Mouse (Mus musculus) kidney, embryonic 14.5 days (tissue): ENCODE measurements around the gene Mpdu1. TPM values are rescaled to one million over a fixed set of nuclear protein-coding genes. Genes with fewer than 3 reads are reported as not detected.

Experiments
- ATAC-seq: fragments of 200-750 bp; cut with Nextera tagmentation; 2 replicates; pipeline ENCODE4 v1.8.0; 2017; ENCODE audit warnings: moderate number of reproducible peaks, mild to moderate bottlenecking, moderate TSS enrichment, moderate library complexity; ENCODE audit not compliant: low FRiP score, low TSS enrichment
- H3K27ac ChIP-seq: fragments of 300-500 bp; sonication (generic); 2 replicates; pipeline ENCODE4 v1.5.1; 2014; ENCODE audit warnings: low read depth, mild to moderate bottlenecking, low read length, moderate library complexity, mixed read lengths
- H3K27me3 ChIP-seq: fragments of 300-500 bp; sonication (generic); 2 replicates; pipeline ENCODE4 v1.6.1; 2014; ENCODE audit warnings: mild to moderate bottlenecking, low read length; ENCODE audit not compliant: control insufficient read depth, insufficient read depth
- H3K36me3 ChIP-seq: fragments of 300-500 bp; sonication (generic); 2 replicates; pipeline ENCODE4 v1.6.1; 2014; ENCODE audit warnings: low read length, mixed read lengths; ENCODE audit not compliant: control insufficient read depth, insufficient read depth
- H3K4me1 ChIP-seq: fragments of 300-500 bp; sonication (generic); 2 replicates; pipeline ENCODE4 v1.6.1; 2014; ENCODE audit warnings: low read length, mixed read lengths; ENCODE audit not compliant: control insufficient read depth, insufficient read depth
- H3K4me2 ChIP-seq: fragments of 300-500 bp; sonication (generic); replicated peaks from 2 replicates; pipeline ENCODE4 v1.6.1; 2014; ENCODE audit warnings: low read depth, mild to moderate bottlenecking, low read length
- H3K4me3 ChIP-seq: fragments of 300-500 bp; sonication (generic); 2 replicates; pipeline ENCODE4 v1.5.1; 2014; ENCODE audit warnings: mild to moderate bottlenecking, low read length
- H3K9ac ChIP-seq: fragments of 300-500 bp; sonication (generic); 2 replicates; pipeline ENCODE4 v1.6.1; 2014; ENCODE audit warnings: low read depth, mild to moderate bottlenecking, low read length, moderate library complexity
- H3K9me3 ChIP-seq: fragments of 300-500 bp; sonication (generic); 2 replicates; pipeline ENCODE4 v1.6.1; 2016; ENCODE audit warnings: low read length; ENCODE audit not compliant: control insufficient read depth
- WGBS: fragments of 180-500 bp; shearing (Covaris S2); extraction: QIAGEN DNeasy Blood & Tissue Kit; methylation state at CpG from one replicate; pipeline ENCODE4 v1.1.7; 2014; 5-methylcytosine and 5-hydroxymethylcytosine counted together
- polyA plus RNA-seq: library from polyadenylated mRNA; unstranded; fragments of >200 nt; fragmentation: Nextera tagmentation; extraction: Ambion mirVana; gene quantifications from 2 replicates; pipeline ENCODE4 v1.2.1, GENCODE M21; 2014

The Mpdu1 gene
- polyA plus RNA-seq, 1 experiment from 2014 or later = 42.3 TPM

DNA sequence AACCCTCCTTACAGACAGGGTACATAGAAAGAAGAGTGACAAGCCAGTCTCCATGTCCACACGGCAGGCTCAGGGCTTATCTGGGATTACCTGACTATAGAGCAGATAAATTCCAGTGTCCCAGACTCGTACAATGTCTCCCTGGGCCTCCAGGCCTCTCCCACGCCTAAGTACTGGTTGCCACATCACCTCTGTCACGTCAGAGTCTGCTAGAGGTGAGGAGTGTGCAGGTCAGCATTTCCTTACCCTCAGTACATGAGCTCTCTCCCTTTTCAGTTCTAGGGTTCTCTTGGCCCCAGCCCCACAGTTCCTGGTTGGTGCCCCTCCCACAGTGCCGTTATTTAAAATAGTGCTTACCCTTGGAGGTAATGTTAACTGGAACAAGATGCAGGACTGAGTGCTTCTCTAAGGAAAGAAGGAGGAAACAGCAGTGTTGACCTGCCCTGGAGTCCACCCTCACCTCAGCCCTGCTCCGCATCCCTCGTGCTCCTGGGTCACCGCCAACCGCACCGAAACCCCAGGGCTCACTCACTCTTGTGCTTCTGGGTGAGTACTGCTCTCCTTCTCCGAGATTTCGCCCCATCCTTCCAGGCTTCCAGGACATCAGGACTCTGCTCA lies 21.8 kb upstream of the Mpdu1 start:
- Histone ChIP-seq H3K27ac (no peak overlapping the region), H3K4me1 (peaks cover 29% of the 10 kb centered on the region; the same call in 1 of the 2 replicates), H3K36me3 (peaks cover 12% of the 10 kb centered on the region; the same call in 1 of the 2 replicates), H3K27me3 (no peaks in the 10 kb centered on the region), H3K4me2 (no peak overlapping the region), H3K4me3 (no peak overlapping the region), H3K9ac (no peak overlapping the region), H3K9me3 (no peaks in the 10 kb centered on the region)
- ATAC-seq = no peak
- WGBS = 83% methylated on average over 12 of the region's 12 CpGs

DNA sequence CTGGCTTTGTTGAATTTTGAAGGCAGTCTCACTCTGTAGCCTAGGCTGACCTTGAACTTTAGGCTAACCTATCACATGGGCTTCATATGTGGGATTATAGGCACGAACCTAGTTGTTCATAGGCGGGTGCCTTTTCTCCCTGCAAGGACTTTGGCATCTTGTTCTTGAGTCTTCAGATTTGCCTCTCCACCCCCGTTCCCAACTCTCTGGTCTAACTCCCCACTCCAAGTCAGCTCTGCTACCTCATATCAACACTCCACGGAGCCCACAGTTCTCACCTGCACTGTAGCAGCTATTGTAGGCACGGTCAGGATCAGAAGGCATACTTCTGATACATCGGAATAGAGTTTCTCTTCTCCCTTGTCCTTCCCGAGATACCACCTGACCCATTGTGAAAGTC lies 21.1 kb upstream of the Mpdu1 start:
- ATAC-seq = no peak
- 82% methylated on average over 7 of the region's 7 CpGs for WGBS
- H3K9ac ChIP-seq = peak overlapping the region; percentile 40; the same call in 1 of the 2 replicates
- H3K27ac ChIP-seq = peak overlapping the region; percentile 17; the same call in 1 of the 2 replicates
- peaks cover 17% of the 10 kb centered on the region; the same call in 1 of the 2 replicates for H3K36me3 ChIP-seq
- no peaks in the 10 kb centered on the region for H3K9me3 ChIP-seq
- H3K4me2 ChIP-seq = no peak overlapping the region
- H3K27me3 ChIP-seq = no peaks in the 10 kb centered on the region
- H3K4me1 ChIP-seq = peaks cover 29% of the 10 kb centered on the region; the same call in 1 of the 2 replicates
- no peak overlapping the region for H3K4me3 ChIP-seq

DNA sequence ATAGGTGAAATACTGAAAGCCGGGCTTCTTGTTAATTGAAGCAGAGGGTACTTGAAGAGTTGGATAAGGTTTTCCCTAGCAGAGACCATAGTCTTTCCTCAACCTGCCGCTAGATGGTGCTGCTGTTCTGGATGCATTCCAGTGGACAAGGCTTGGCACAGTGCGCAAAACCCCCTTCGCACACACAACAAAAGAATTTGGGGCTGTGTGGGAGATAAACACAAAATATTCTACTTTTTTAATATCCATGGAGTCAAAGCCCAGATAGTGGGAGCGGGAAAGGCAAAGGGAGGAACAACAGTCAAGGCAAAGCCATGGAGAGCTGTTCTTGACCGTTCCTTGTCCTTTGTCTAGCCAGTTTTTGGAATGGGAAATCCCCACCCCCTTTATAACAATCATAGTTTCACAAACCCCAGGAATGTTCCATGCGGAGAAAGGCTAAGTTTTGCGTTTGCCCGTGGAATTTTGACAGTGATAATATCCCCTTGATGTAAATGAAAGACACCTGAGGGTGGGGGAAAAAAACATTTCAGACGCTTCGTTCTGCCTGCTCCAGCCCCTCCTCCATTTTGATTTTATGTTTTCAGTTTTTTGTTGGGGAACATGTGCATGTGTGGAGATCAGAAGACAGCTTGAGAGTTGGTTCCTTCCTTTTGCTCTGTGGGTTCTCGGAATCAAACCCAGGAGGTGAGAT lies 20.5 kb upstream of the Mpdu1 start:
- ATAC-seq = peak; percentile 29; the same call in 1 of the 2 replicates
- Histone ChIP-seq H3K4me2 (peak overlapping the region; percentile 72), H3K4me3 (peak overlapping the region; percentile 83), H3K27me3 (no peaks in the 10 kb centered on the region), H3K4me1 (peaks cover 29% of the 10 kb centered on the region; the same call in 1 of the 2 replicates), H3K9me3 (no peaks in the 10 kb centered on the region), H3K27ac (peak overlapping the region; percentile 17; the same call in 1 of the 2 replicates), H3K36me3 (peaks cover 23% of the 10 kb centered on the region), H3K9ac (peak overlapping the region; percentile 40; the same call in 1 of the 2 replicates)
- 27% methylated on average over 12 of the region's 12 CpGs for WGBS

DNA sequence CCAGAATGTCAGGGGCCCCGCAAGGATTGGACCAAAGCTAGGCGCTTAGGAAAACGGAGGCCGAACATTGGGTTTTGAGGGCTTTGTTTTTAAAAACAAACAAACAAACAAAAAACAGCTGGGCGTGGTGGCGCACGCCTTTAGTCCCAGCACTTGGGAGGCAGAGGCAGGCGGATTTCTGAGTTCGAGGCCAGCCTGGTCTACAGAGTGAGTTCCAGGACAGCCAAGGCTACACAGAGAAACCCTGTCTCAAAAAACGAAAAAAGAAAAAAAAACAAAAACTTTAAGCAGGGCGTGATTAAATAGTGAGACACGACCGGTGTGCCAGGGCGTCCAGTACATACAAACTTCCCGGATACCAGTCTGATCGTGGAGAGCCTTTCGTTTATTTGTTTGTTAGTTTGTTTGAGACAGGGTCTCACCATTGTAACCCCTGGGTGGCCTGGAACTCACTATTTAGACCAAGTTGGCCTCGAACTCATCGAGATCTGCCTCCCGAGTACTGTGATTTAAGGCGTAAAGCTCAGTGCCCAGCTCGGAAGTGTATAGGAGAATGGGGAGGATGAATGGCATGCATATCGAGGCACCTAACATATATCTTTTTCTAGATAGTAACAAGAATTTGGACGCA lies 19.9 kb upstream of the Mpdu1 start:
- WGBS = 22% methylated on average over 24 of the region's 24 CpGs
- ATAC-seq = no peak
- H3K9ac ChIP-seq = peak overlapping the region; percentile 84
- no peaks in the 10 kb centered on the region for H3K9me3 ChIP-seq
- H3K36me3 ChIP-seq = peaks cover 30% of the 10 kb centered on the region
- peaks cover 29% of the 10 kb centered on the region; the same call in 1 of the 2 replicates for H3K4me1 ChIP-seq
- H3K27ac ChIP-seq = peak overlapping the region; percentile 74; the same call in 1 of the 2 replicates
- H3K4me3 ChIP-seq = peak overlapping the region; percentile 83
- H3K27me3 ChIP-seq = no peaks in the 10 kb centered on the region
- peak overlapping the region; percentile 72 for H3K4me2 ChIP-seq

- peaks cover 37% of the 10 kb centered on the region for H3K36me3 ChIP-seq
- H3K4me1 ChIP-seq = peaks cover 23% of the 10 kb centered on the region; the same call in 1 of the 2 replicates
- WGBS = under 1% methylated on average over 79 of the region's 80 CpGs
Measured at GRCm38 (mm10) chr11:69681314-69682208, 19.1 kb upstream of the Mpdu1 start, which contains the start of gene Senp3. Gene Senp3, minus strand, starts transcription at chr11:69682084.

DNA sequence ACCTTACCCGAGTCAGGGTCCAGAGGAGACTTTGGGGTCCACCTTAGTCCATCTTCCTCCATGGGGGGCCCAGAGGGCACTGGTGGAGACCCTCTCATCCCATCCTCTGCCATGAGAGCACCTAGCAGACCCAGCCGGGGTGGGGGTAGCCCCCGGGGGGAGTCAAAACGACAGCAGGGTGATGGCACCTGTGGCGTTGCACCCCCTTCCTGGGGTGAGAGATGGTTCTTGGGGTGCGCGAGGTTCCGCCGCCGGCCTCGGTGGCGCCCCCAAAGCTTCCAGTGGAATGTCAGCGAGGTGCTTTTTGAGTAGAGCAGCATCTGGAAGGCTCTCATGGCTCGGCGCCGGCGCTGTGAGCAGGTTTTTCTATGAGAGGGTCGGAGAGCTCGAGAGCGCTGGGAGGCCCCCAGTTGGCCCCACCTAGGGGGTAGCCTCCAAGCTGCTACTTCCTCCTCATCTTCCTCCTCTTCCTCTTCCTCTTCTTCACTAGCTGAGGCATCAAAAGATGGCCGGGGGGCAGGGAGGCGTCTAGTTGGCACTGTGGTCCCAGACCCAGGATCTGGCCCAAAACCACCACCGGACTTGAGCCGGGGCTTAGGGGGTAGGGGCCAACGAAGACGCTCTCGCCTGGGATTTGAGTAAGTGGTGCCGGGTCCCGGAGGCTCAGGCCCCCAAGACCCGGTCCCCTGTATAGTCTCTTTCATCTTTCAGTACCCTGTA lies 17.9 kb upstream of the Mpdu1 start:
- Histone ChIP-seq H3K4me2 (peak overlapping the region; percentile 72), H3K4me3 (peak overlapping the region; percentile 83; the same call in 1 of the 2 replicates), H3K9ac (peak overlapping the region; percentile 84), H3K27ac (no peak overlapping the region), H3K9me3 (no peaks in the 10 kb centered on the region), H3K4me1 (peaks cover 13% of the 10 kb centered on the region; the same call in 1 of the 2 replicates), H3K36me3 (peaks cover 50% of the 10 kb centered on the region), H3K27me3 (no peaks in the 10 kb centered on the region)
- no peak for ATAC-seq
- WGBS = 94% methylated on average over 29 of the region's 30 CpGs

More at GRCm38 (mm10) chr11:69681314-69682208, 19.1 kb upstream of the Mpdu1 start, which contains the start of gene Senp3:
- peak; percentile 97 for ATAC-seq
- no peaks in the 10 kb centered on the region for H3K9me3 ChIP-seq
- no peaks in the 10 kb centered on the region for H3K27me3 ChIP-seq
- peak within 1 kb of the TSS; percentile 74; the same call in 1 of the 2 replicates for H3K27ac ChIP-seq
- peak within 1 kb of the TSS; percentile 72 for H3K4me2 ChIP-seq
- peak within 1 kb of the TSS; percentile 83 for H3K4me3 ChIP-seq
- peak within 1 kb of the TSS; percentile 84 for H3K9ac ChIP-seq

DNA sequence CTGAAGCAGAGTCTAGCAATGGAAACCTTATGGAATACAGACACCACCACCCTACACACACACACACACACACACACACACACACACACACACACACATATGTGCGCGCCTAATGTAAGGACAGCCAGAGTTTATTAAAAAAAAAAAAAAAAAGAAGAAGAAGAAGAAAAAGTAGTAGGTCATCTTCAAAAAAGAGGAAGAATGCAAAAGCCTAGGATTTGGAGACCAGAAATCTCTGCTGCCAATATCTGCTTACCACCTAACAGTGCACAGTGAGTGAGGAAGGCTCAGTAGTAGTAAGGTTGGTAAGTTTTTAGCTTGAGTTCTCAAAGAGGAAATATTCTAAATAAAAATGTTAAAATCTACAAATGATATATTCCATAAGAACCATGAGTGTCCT lies 16.7 kb upstream of the Mpdu1 start:
- Histone ChIP-seq H3K27ac (no peak overlapping the region), H3K4me3 (no peak overlapping the region), H3K27me3 (no peaks in the 10 kb centered on the region), H3K9me3 (no peaks in the 10 kb centered on the region), H3K4me2 (no peak overlapping the region), H3K9ac (no peak overlapping the region), H3K36me3 (peaks cover 62% of the 10 kb centered on the region), H3K4me1 (peaks cover 12% of the 10 kb centered on the region; the same call in 1 of the 2 replicates)
- ATAC-seq = no peak
- 100% methylated on average over 2 of the region's 2 CpGs for WGBS
